Mouse (Mus musculus): Measurements from ENCODE around the gene Ntm. TPM values are rescaled to one million over a fixed set of nuclear protein-coding genes. Genes with fewer than 3 reads are reported as not detected.

The Ntm gene
- polyA plus RNA-seq, 1 experiment, result 2.5 TPM

- no peak for DNase-seq (ENCODE audit: low spot score)
Observed at GRCm38 (mm10) chr9:29802990-29803737, 159.8 kb downstream of the Ntm start.

GRCm38 (mm10) chr9:29802071-29802705 is 160.8 kb downstream of the Ntm start:
- no peak for DNase-seq (ENCODE audit: low spot score)

- DNase-seq (ENCODE audit: low spot score), result no peak
Observed at GRCm38 (mm10) chr9:29796281-29796680, 166.7 kb downstream of the Ntm start.

GRCm38 (mm10) chr9:29791199-29791915 is 171.6 kb downstream of the Ntm start:
- DNase-seq (ENCODE audit: low spot score), result no peak

- no peak for DNase-seq (ENCODE audit: low spot score)
Observed at GRCm38 (mm10) chr9:29790017-29790416, 172.9 kb downstream of the Ntm start.

GRCm38 (mm10) chr9:29788855-29789254 is 174.1 kb downstream of the Ntm start:
- DNase-seq (ENCODE audit: low spot score), result no peak

- DNase-seq (ENCODE audit: low spot score), result no peak
Observed at GRCm38 (mm10) chr9:29787408-29787807, 175.5 kb downstream of the Ntm start.

- no peak for DNase-seq (ENCODE audit: low spot score)
Observed at GRCm38 (mm10) chr9:29782697-29783096, 180.2 kb downstream of the Ntm start.

- DNase-seq (ENCODE audit: low spot score), result no peak
Observed at GRCm38 (mm10) chr9:29779739-29780138, 183.2 kb downstream of the Ntm start.

GRCm38 (mm10) chr9:29776951-29777350 is 186.0 kb downstream of the Ntm start:
- DNase-seq (ENCODE audit: low spot score), result no peak

GRCm38 (mm10) chr9:29776542-29776941 is 186.4 kb downstream of the Ntm start:
- DNase-seq (ENCODE audit: low spot score), result no peak

- DNase-seq (ENCODE audit: low spot score), result no peak
Observed at GRCm38 (mm10) chr9:29776030-29776429, 186.9 kb downstream of the Ntm start.

- no peak for DNase-seq (ENCODE audit: low spot score)
Observed at GRCm38 (mm10) chr9:29772625-29773388, 190.1 kb downstream of the Ntm start.

GRCm38 (mm10) chr9:29771870-29772269 is 191.1 kb downstream of the Ntm start:
- no peak for DNase-seq (ENCODE audit: low spot score)

- DNase-seq (ENCODE audit: low spot score), result no peak
Observed at GRCm38 (mm10) chr9:29771071-29771785, 191.7 kb downstream of the Ntm start.

GRCm38 (mm10) chr9:29769361-29769760 is 193.6 kb downstream of the Ntm start:
- no peak for DNase-seq (ENCODE audit: low spot score)

- DNase-seq (ENCODE audit: low spot score), result no peak
Observed at GRCm38 (mm10) chr9:29765990-29766980, 196.7 kb downstream of the Ntm start.

- DNase-seq (ENCODE audit: low spot score), result no peak
Observed at GRCm38 (mm10) chr9:29763338-29763737, 199.6 kb downstream of the Ntm start.

- no peak for DNase-seq (ENCODE audit: low spot score)
Observed at GRCm38 (mm10) chr9:29761952-29762586, 200.9 kb downstream of the Ntm start.

- DNase-seq (ENCODE audit: low spot score), result no peak
Observed at GRCm38 (mm10) chr9:29761511-29761910, 201.4 kb downstream of the Ntm start.

Data from urinary bladder, adult 2 months (tissue).